Mouse (Mus musculus): ENCODE data around the gene Opn1sw. TPM values are rescaled to one million over a fixed set of nuclear protein-coding genes. Genes with fewer than 3 reads are reported as not detected.

Gene Opn1sw
- polyA plus RNA-seq, 1 experiment, result 0.17 TPM

- TF ChIP-seq REST (IDR thresholded peaks at IDR 0.05; ENCODE audit: insufficient read depth, insufficient read length) (no peak), MYOG (IDR thresholded peaks at IDR 0.05; ENCODE audit: control insufficient read depth in 1 of 3, insufficient read depth in 1 of 3, insufficient read length in 2 of 3, low read depth in 2 of 3) (peak in 1 of 3 experiments; percentile 45), TCF3 (IDR thresholded peaks at IDR 0.05; ENCODE audit: insufficient read length, low read depth) (peak; percentile 25), USF1 (IDR thresholded peaks at IDR 0.05; ENCODE audit: low read depth) (no peak), SRF (IDR thresholded peaks at IDR 0.05; ENCODE audit: control insufficient read depth, insufficient read length, low read depth) (no peak), POLR2AphosphoS2 (IDR thresholded peaks at IDR 0.05; ENCODE audit: insufficient read length, low read depth) (peak; percentile 56), CEBPB (IDR thresholded peaks at IDR 0.05; ENCODE audit: insufficient read depth, poor library complexity, severe bottlenecking) (no peak), MAX (IDR thresholded peaks at IDR 0.05; ENCODE audit: low read depth) (no peak), TCF12 (IDR thresholded peaks at IDR 0.05; ENCODE audit: insufficient read depth, poor library complexity, severe bottlenecking) (no peak), POLR2A (IDR thresholded peaks at IDR 0.05; ENCODE audit: insufficient read length, low read depth) (peak; percentile 75), E2F4 (IDR thresholded peaks at IDR 0.05; ENCODE audit: insufficient read depth) (no peak), MYOD1 (IDR thresholded peaks at IDR 0.05; ENCODE audit: control insufficient read depth in 1 of 3, insufficient read length in 2 of 3, low read depth in 2 of 3) (peak in 1 of 3 experiments; percentile 50)
- peak within 1 kb of the TSS; percentile 100 for H3K4me3 ChIP-seq
Measured at GRCm38 (mm10) chr6:29433038-29433803, 45.0 kb upstream of the Opn1sw start, which contains the start of gene Flnc. Gene Flnc, plus strand, starts transcription at chr6:29433256.

GRCm38 (mm10) chr6:29432676-29433037, 44.4 kb upstream of the Opn1sw start:
- peak overlapping the region; percentile 100 for H3K4me3 ChIP-seq
- peak overlapping the region; percentile 86 for H3K4me2 ChIP-seq (ENCODE audit: low read depth)
- TF ChIP-seq MYOG (IDR thresholded peaks at IDR 0.05; ENCODE audit: control insufficient read depth in 1 of 3, insufficient read depth in 1 of 3, insufficient read length in 2 of 3, low read depth in 2 of 3) (peak in 1 of 3 experiments; percentile 5), USF1 (IDR thresholded peaks at IDR 0.05; ENCODE audit: low read depth) (no peak)

More at GRCm38 (mm10) chr6:29433038-29433803, 45.0 kb upstream of the Opn1sw start, which contains the start of gene Flnc:
- Histone ChIP-seq H3K36me3 (ENCODE audit: control insufficient read depth, insufficient read depth) (peaks cover 13% of the 10 kb centered on the region), H3K27me3 (ENCODE audit: control insufficient read depth, insufficient read depth, insufficient read length) (no peaks in the 10 kb centered on the region), H3K79me2 (ENCODE audit: control insufficient read depth, insufficient read depth) (peaks cover 44% of the 10 kb centered on the region), H3ac (ENCODE audit: control insufficient read depth, insufficient read length) (peak within 1 kb of the TSS; percentile 49), H3K4me2 (ENCODE audit: low read depth) (peak within 1 kb of the TSS; percentile 86)

GRCm38 (mm10) chr6:29432156-29432555, 43.9 kb upstream of the Opn1sw start:
- no peaks in the 10 kb centered on the region for H3K27me3 ChIP-seq (ENCODE audit: control insufficient read depth, insufficient read depth, insufficient read length)
- peaks cover 34% of the 10 kb centered on the region for H3K79me2 ChIP-seq (ENCODE audit: control insufficient read depth, insufficient read depth)
- peaks cover 5% of the 10 kb centered on the region for H3K36me3 ChIP-seq (ENCODE audit: control insufficient read depth, insufficient read depth)
- H3K4me2 ChIP-seq (ENCODE audit: low read depth), result peak overlapping the region; percentile 86
- TF ChIP-seq E2F4 (IDR thresholded peaks at IDR 0.05; ENCODE audit: insufficient read depth), result no peak
- TF ChIP-seq MAX (IDR thresholded peaks at IDR 0.05; ENCODE audit: low read depth), result no peak
- TF ChIP-seq USF1 (IDR thresholded peaks at IDR 0.05; ENCODE audit: low read depth), result no peak
- no peak for TF ChIP-seq TCF3 (IDR thresholded peaks at IDR 0.05; ENCODE audit: insufficient read length, low read depth)
- TF ChIP-seq CEBPB (IDR thresholded peaks at IDR 0.05; ENCODE audit: insufficient read depth, poor library complexity, severe bottlenecking), result no peak
- TF ChIP-seq MYOD1 (IDR thresholded peaks at IDR 0.05; ENCODE audit: control insufficient read depth in 1 of 3, insufficient read length in 2 of 3, low read depth in 2 of 3), result no peak
- TF ChIP-seq MYOG (IDR thresholded peaks at IDR 0.05; ENCODE audit: control insufficient read depth in 1 of 3, insufficient read depth in 1 of 3, insufficient read length in 2 of 3, low read depth in 2 of 3), result no peak
- TF ChIP-seq POLR2AphosphoS2 (IDR thresholded peaks at IDR 0.05; ENCODE audit: insufficient read length, low read depth), result no peak
- no peak for TF ChIP-seq REST (IDR thresholded peaks at IDR 0.05; ENCODE audit: insufficient read depth, insufficient read length)
- H3K4me3 ChIP-seq, result peak overlapping the region; percentile 100
- H3ac ChIP-seq (ENCODE audit: control insufficient read depth, insufficient read length), result no peak overlapping the region

More at GRCm38 (mm10) chr6:29432676-29433037, 44.4 kb upstream of the Opn1sw start:
- peaks cover 8% of the 10 kb centered on the region for H3K36me3 ChIP-seq (ENCODE audit: control insufficient read depth, insufficient read depth)
- peaks cover 39% of the 10 kb centered on the region for H3K79me2 ChIP-seq (ENCODE audit: control insufficient read depth, insufficient read depth)
- peak overlapping the region; percentile 49 for H3ac ChIP-seq (ENCODE audit: control insufficient read depth, insufficient read length)
- H3K27me3 ChIP-seq (ENCODE audit: control insufficient read depth, insufficient read depth, insufficient read length), result no peaks in the 10 kb centered on the region

DNA sequence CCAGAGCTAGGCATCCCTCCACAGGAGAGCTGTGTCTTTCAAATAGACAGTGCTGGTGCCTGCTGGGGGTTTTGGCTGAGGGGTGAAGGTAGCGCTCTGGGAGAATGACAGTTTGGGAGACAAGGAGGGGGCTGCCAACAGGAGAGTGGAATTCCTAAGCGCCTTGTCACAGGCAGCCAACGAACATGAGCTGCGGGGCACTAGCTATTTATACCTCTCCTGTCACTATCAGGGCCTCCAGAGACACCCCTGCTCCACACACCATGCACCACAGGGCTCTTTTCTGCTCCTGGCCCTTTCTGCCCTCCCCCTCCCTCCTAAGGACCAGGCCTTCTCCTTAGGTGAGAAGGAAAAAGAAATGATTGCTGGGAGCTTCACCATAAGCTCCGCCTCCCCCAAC, 43.2 kb upstream of the Opn1sw start:
- H3K4me3 ChIP-seq, result peak overlapping the region; percentile 100
- no peaks in the 10 kb centered on the region for H3K27me3 ChIP-seq (ENCODE audit: control insufficient read depth, insufficient read depth, insufficient read length)
- peak overlapping the region; percentile 86 for H3K4me2 ChIP-seq (ENCODE audit: low read depth)
- TF ChIP-seq CEBPB (IDR thresholded peaks at IDR 0.05; ENCODE audit: insufficient read depth, poor library complexity, severe bottlenecking), result no peak
- TF ChIP-seq POLR2A (IDR thresholded peaks at IDR 0.05; ENCODE audit: insufficient read length, low read depth), result peak; percentile 19
- no peaks in the 10 kb centered on the region for H3K36me3 ChIP-seq (ENCODE audit: control insufficient read depth, insufficient read depth)
- no peak overlapping the region for H3ac ChIP-seq (ENCODE audit: control insufficient read depth, insufficient read length)
- H3K79me2 ChIP-seq (ENCODE audit: control insufficient read depth, insufficient read depth), result peaks cover 27% of the 10 kb centered on the region

DNA sequence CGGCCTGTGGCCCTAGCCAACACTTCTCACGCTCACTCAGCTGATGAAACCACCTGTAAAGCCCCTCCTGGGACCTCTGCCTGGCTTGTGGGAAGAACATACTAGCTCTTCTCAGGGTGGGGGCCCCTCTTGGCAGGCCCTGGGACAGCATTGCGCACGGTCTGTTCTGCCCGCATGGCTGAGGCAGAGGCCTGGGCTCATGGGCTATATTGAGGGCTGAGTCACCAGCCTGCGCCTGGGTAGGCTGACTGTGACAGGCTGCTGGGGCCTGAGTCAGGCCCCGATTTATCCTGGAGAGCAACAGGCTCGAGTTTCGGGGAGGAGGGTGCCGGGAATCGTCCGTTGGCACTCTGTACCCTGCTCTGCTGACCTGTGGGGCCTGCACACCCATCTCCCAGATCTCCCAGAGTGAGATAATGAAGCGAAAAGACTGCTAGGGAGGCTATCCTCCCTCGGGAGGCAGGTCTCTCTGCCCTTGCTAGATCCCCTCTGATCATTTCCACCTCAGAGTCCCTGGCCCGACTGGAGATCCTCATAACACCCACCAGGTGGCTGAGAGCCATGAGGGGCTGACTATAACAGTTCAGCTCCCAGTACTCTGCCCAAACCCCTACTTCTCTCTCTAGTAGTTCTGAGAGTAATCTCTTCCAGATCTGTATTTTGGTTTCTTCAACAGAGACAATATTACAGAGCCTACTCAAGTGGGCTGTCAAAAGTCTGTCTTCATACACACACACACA, 42.6 kb upstream of the Opn1sw start:
- Histone ChIP-seq H3K27me3 (ENCODE audit: control insufficient read depth, insufficient read depth, insufficient read length) (no peaks in the 10 kb centered on the region), H3K4me3 (peak overlapping the region; percentile 100), H3K79me2 (ENCODE audit: control insufficient read depth, insufficient read depth) (peaks cover 25% of the 10 kb centered on the region), H3K4me2 (ENCODE audit: low read depth) (peak overlapping the region; percentile 86), H3ac (ENCODE audit: control insufficient read depth, insufficient read length) (no peak overlapping the region), H3K36me3 (ENCODE audit: control insufficient read depth, insufficient read depth) (no peaks in the 10 kb centered on the region)
- peak; percentile 87; the same call in 1 of the 2 replicates for TF ChIP-seq CEBPB (IDR thresholded peaks at IDR 0.05; ENCODE audit: insufficient read depth, poor library complexity, severe bottlenecking)
- TF ChIP-seq MYOD1 (IDR thresholded peaks at IDR 0.05; ENCODE audit: control insufficient read depth in 1 of 3, insufficient read length in 2 of 3, low read depth in 2 of 3), result peak in 1 of 3 experiments; percentile 25
- no peak for TF ChIP-seq MAX (IDR thresholded peaks at IDR 0.05; ENCODE audit: low read depth)
- TF ChIP-seq REST (IDR thresholded peaks at IDR 0.05; ENCODE audit: insufficient read depth, insufficient read length), result no peak
- no peak for TF ChIP-seq SRF (IDR thresholded peaks at IDR 0.05; ENCODE audit: control insufficient read depth, insufficient read length, low read depth)
- TF ChIP-seq TCF12 (IDR thresholded peaks at IDR 0.05; ENCODE audit: insufficient read depth, poor library complexity, severe bottlenecking), result no peak
- peak; percentile 7 for TF ChIP-seq E2F4 (IDR thresholded peaks at IDR 0.05; ENCODE audit: insufficient read depth)
- TF ChIP-seq POLR2AphosphoS2 (IDR thresholded peaks at IDR 0.05; ENCODE audit: insufficient read length, low read depth), result peak; percentile 59
- peak; percentile 16 to 78 (median 36) for TF ChIP-seq MYOG (IDR thresholded peaks at IDR 0.05; ENCODE audit: control insufficient read depth in 1 of 3, insufficient read depth in 1 of 3, insufficient read length in 2 of 3, low read depth in 2 of 3)
- no peak for TF ChIP-seq TCF3 (IDR thresholded peaks at IDR 0.05; ENCODE audit: insufficient read length, low read depth)
- no peak for TF ChIP-seq USF1 (IDR thresholded peaks at IDR 0.05; ENCODE audit: low read depth)
- TF ChIP-seq POLR2A (IDR thresholded peaks at IDR 0.05; ENCODE audit: insufficient read length, low read depth), result no peak

Data from myocyte (in vitro differentiated cells).